Mouse (Mus musculus) lung, embryonic 14.5 days (tissue): ENCODE measurements around the gene Btnl2. TPM values are rescaled to one million over a fixed set of nuclear protein-coding genes. Genes with fewer than 3 reads are reported as not detected.
A peak's percentile ranks its signal among the peaks of the same experiment; 100 is the strongest.

Experiments used
- ATAC-seq: fragments of 200-750 bp; cut with Nextera tagmentation; 2 replicates; pipeline ENCODE4 v1.8.0; 2017; ENCODE audit warnings: mild to moderate bottlenecking, moderate TSS enrichment, moderate library complexity; ENCODE audit not compliant: insufficient read depth
- DNase-seq: peaks from one replicate; pipeline ENCODE4 v3.0.0-alpha.2; 2015
- H3K27ac ChIP-seq: fragments of 300-500 bp; sonication (generic); 2 replicates; pipeline ENCODE4 v1.5.1; 2014; ENCODE audit warnings: low read depth, mild to moderate bottlenecking, moderate library complexity
- H3K27me3 ChIP-seq: fragments of 300-500 bp; sonication (generic); 2 replicates; pipeline ENCODE4 v1.6.1; 2014; ENCODE audit warnings: low read length, control low read depth; ENCODE audit not compliant: insufficient read depth
- H3K36me3 ChIP-seq: fragments of 300-500 bp; sonication (generic); 2 replicates; pipeline ENCODE4 v1.6.1; 2014; ENCODE audit warnings: control low read depth; ENCODE audit not compliant: insufficient read depth
- H3K4me1 ChIP-seq: fragments of 300-500 bp; sonication (generic); 2 replicates; pipeline ENCODE4 v1.6.1; 2014; ENCODE audit warnings: antibody characterized with exemption, control low read depth; ENCODE audit not compliant: insufficient read depth
- H3K4me2 ChIP-seq: fragments of 300-500 bp; sonication (generic); 2 replicates; pipeline ENCODE4 v1.6.1; 2014; ENCODE audit warnings: mild to moderate bottlenecking
- H3K4me3 ChIP-seq: fragments of 300-500 bp; sonication (generic); 2 replicates; pipeline ENCODE4 v1.5.1; 2014; ENCODE audit warnings: low read depth, low read length
- H3K9ac ChIP-seq: fragments of 300-500 bp; sonication (generic); 2 replicates; pipeline ENCODE4 v1.6.1; 2014
- H3K9me3 ChIP-seq: fragments of 300-500 bp; sonication (generic); 2 replicates; pipeline ENCODE4 v1.6.1; 2016; ENCODE audit warnings: low read depth, low read length, control low read depth
- CTCF ChIP-seq: IDR thresholded peaks from 2 replicates; pipeline ENCODE4 v1.5.1; 2016; ENCODE audit warnings: antibody characterized with exemption, low read depth
- WGBS: fragments of 180-500 bp; shearing (Covaris S2); extraction: QIAGEN DNeasy Blood & Tissue Kit; methylation state at CpG from one replicate; pipeline ENCODE4 v1.1.7; 2014; 5-methylcytosine and 5-hydroxymethylcytosine counted together
- polyA plus RNA-seq: library from polyadenylated mRNA; unstranded; fragments of >200 nt; fragmentation: Nextera tagmentation; extraction: Ambion mirVana; gene quantifications from 2 replicates; pipeline ENCODE4 v1.2.1, GENCODE M21; 2014

Gene Btnl2
- polyA plus RNA-seq, 1 experiment from 2014 or later: 0.07 TPM

DNA sequence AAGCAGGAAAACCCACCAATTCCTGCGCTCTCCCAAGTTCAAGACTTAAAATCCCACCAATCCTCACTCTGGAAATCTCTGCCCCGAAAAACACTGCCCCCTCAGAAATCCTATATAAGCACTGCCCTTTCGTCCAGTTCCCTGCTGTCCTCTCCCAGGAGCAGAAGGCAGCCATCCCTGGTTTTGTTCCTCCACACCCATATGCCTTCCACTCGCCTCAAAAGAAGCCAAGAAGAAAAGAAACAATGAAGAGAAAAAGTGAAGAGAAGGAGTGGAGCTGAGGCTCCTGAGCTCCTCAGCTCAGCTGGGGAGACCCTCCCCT, 44.7 kb downstream of the Btnl2 start:
- Histone ChIP-seq H3K27me3 (no peaks in the 10 kb centered on the region), H3K36me3 (no peaks in the 10 kb centered on the region), H3K9me3 (no peaks in the 10 kb centered on the region), H3K9ac (peak overlapping the region; percentile 57; the same call in 1 of the 2 replicates), H3K4me3 (peak overlapping the region; percentile 50; the same call in 1 of the 2 replicates), H3K4me2 (peak overlapping the region; percentile 76), H3K4me1 (no peaks in the 10 kb centered on the region), H3K27ac (no peak overlapping the region)
- ATAC-seq (no peak), DNase-seq (no peak)
- 55% methylated on average over 4 of the region's 4 CpGs for WGBS
- TF ChIP-seq CTCF: no peak

- no peak for ATAC-seq
Observed at GRCm38 (mm10) chr17:34411117-34411516, 56.5 kb downstream of the Btnl2 start.

More at GRCm38 (mm10) chr17:34411117-34411516, 56.5 kb downstream of the Btnl2 start:
- Histone ChIP-seq H3K4me2 (no peak overlapping the region), H3K4me1 (no peaks in the 10 kb centered on the region), H3K27me3 (no peaks in the 10 kb centered on the region), H3K4me3 (no peak overlapping the region), H3K9ac (no peak overlapping the region), H3K9me3 (no peaks in the 10 kb centered on the region), H3K36me3 (no peaks in the 10 kb centered on the region), H3K27ac (no peak overlapping the region)
- peak; percentile 86 for TF ChIP-seq CTCF
- peak; percentile 76 for DNase-seq
- 19% methylated on average over 6 of the region's 6 CpGs for WGBS

Other genes with a start within 250 kb of the Btnl2 start
- 9.8 and 15.5 TPM in 2 replicates for gene H2-DMa, start 235.3 kb upstream of the Btnl2 start, polyA plus RNA-seq
- 153 TPM in 2 replicates for gene Brd2, start 232.2 kb upstream of the Btnl2 start, polyA plus RNA-seq
- gene H2-DMb2, start 211.5 kb upstream of the Btnl2 start, polyA plus RNA-seq: 0.91 and 1.1 TPM in 2 replicates
- 1.1 TPM in 2 replicates for gene H2-DMb1, start 201.8 kb upstream of the Btnl2 start, polyA plus RNA-seq
- 3.5 and 4.0 TPM in 2 replicates for gene Tap1, start 167.3 kb upstream of the Btnl2 start, polyA plus RNA-seq
- 3.4 and 4.5 TPM in 2 replicates for gene Psmb9, start 167.1 kb upstream of the Btnl2 start, polyA plus RNA-seq
- gene Psmb8, start 157.1 kb upstream of the Btnl2 start, polyA plus RNA-seq: 7.9 and 8.9 TPM in 2 replicates
- 3.0 and 3.7 TPM in 2 replicates for gene Tap2, start 151.3 kb upstream of the Btnl2 start, polyA plus RNA-seq
- gene H2-Ob, start 115.9 kb upstream of the Btnl2 start, polyA plus RNA-seq: not detected in 2 replicates
- gene H2-Ab1, start 97.1 kb upstream of the Btnl2 start, polyA plus RNA-seq: 2.6 and 2.8 TPM in 2 replicates
- gene H2-Aa, start 67.0 kb upstream of the Btnl2 start, polyA plus RNA-seq: 2.0 TPM in 2 replicates
- 2.2 and 2.3 TPM in 2 replicates for gene H2-Eb1, start 49.0 kb upstream of the Btnl2 start, polyA plus RNA-seq
- not detected in 2 replicates for gene H2-Eb2, start 29.2 kb upstream of the Btnl2 start, polyA plus RNA-seq
- gene Btnl1, start 22.3 kb downstream of the Btnl2 start, polyA plus RNA-seq: not detected in 2 replicates
- gene BC051142, start 44.0 kb downstream of the Btnl2 start, polyA plus RNA-seq: 0.54 TPM in 1 of 2 replicates, not detected in the other
- gene Btnl4, start 122.5 kb downstream of the Btnl2 start, polyA plus RNA-seq: not detected in 2 replicates
- not detected in 2 replicates for gene Btnl6, start 162.5 kb downstream of the Btnl2 start, polyA plus RNA-seq
- 8.5 and 9.0 TPM in 2 replicates for gene Notch4, start 209.4 kb downstream of the Btnl2 start, polyA plus RNA-seq
- 13.6 and 14.5 TPM in 2 replicates for gene Gpsm3, start 235.0 kb downstream of the Btnl2 start, polyA plus RNA-seq
- gene Pbx2, start 236.4 kb downstream of the Btnl2 start, polyA plus RNA-seq: 10.1 and 10.4 TPM in 2 replicates
- gene Ager, start 243.0 kb downstream of the Btnl2 start, polyA plus RNA-seq: 64.7 and 74.6 TPM in 2 replicates
- gene Rnf5, start 248.9 kb downstream of the Btnl2 start, polyA plus RNA-seq: 78.7 and 84.9 TPM in 2 replicates
- 52.5 and 54.1 TPM in 2 replicates for gene Agpat1, start 249.4 kb downstream of the Btnl2 start, polyA plus RNA-seq